Mouse (Mus musculus) gastrocnemius, adult 18-20 months (tissue): Measurements from ENCODE around the gene Kdm2b. TPM values are rescaled to one million over a fixed set of nuclear protein-coding genes. Genes with fewer than 3 reads are reported as not detected.

Experiments used
- DNase-seq: peaks from one replicate; pipeline ENCODE4 v3.0.0; 2021; ENCODE audit warnings: low spot score
- total RNA-seq, 2 experiments: library from RNA; stranded (reverse); gene quantifications; 2 replicates each; pipeline ENCODE4 v1.2.3; 2021

Kdm2b gene
- total RNA-seq, 2 experiments from 2014 or later: 13.1 to 17.1 TPM

DNA sequence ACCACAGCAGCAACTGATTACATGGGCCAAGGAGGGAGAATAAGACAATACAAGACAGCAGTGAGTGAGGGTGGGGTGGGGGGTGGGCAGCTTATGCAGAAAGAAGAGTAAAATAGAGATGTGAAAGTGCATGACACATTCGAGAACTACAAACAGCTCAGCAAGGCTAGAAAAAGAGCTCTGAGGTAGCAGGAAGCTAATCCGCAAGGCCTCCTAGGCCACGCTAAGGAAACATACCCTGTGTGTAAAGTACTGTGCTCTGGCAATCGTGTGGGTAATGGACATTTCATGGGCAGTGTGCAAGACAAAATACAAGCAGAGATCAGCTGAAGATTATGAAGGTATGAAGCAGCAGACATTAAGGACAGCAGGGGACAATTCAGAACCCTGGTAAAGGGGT lies 94.8 kb downstream of the Kdm2b start:
- no peak for DNase-seq

GRCm38 (mm10) chr5:122894007-122894637 lies 95.5 kb downstream of the Kdm2b start:
- DNase-seq: peak; percentile 40

DNA sequence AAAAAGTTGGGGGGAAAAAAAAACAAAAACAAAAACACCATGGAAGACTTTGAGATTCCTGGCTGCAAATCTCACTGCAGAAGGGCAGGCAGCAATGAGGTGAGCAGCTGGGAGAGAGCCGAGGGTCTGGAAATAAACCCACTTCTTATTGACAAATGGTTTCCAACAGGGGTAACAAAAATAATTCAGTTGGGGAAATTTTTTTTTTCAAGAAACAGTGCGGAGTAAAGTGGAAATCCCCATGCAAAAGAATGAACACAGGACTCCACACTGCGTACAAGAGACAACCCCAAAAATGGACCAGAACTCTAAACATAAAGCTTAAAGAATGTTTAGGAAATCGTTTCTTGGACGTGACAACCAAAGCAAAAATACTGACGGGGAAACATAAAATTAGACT lies 96.4 kb downstream of the Kdm2b start:
- no peak for DNase-seq

GRCm38 (mm10) chr5:122890396-122890795 lies 99.2 kb downstream of the Kdm2b start:
- DNase-seq: no peak

GRCm38 (mm10) chr5:122888612-122889214 lies 100.9 kb downstream of the Kdm2b start:
- no peak for DNase-seq

DNA sequence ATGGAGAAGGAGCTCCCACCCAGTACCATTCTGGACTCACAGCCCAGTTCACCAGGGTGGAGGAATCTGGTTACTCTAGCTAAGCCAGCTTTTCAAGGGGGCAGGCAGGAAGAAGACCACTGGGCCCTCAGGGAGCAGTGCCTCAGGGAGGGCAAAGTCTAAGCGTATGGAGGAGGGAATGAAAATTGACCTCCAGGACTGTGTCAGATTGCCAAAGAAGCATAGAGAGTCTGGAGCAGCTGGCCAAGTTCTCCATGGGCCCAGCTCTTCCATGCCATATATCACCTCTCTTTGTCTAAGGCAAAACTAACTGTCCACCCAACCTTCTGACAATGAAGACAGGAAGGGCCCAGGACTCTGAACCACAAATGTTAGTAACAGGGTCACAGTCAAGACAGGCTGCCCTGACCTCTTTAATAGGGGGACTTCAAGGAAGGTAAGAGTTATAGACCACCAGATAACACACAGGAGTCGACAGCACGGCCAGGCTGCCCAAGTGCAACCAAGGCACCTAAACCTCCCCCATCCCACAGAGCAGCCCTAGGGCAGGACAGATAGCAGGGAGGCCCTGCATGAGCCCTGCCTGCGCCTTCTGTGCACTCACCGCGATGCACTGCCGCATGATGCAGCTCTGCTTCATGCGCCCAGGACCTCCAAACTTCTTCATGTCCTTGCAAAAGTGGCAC lies 101.6 kb downstream of the Kdm2b start:
- DNase-seq: no peak

GRCm38 (mm10) chr5:122887033-122887432 lies 102.6 kb downstream of the Kdm2b start:
- DNase-seq: no peak

DNA sequence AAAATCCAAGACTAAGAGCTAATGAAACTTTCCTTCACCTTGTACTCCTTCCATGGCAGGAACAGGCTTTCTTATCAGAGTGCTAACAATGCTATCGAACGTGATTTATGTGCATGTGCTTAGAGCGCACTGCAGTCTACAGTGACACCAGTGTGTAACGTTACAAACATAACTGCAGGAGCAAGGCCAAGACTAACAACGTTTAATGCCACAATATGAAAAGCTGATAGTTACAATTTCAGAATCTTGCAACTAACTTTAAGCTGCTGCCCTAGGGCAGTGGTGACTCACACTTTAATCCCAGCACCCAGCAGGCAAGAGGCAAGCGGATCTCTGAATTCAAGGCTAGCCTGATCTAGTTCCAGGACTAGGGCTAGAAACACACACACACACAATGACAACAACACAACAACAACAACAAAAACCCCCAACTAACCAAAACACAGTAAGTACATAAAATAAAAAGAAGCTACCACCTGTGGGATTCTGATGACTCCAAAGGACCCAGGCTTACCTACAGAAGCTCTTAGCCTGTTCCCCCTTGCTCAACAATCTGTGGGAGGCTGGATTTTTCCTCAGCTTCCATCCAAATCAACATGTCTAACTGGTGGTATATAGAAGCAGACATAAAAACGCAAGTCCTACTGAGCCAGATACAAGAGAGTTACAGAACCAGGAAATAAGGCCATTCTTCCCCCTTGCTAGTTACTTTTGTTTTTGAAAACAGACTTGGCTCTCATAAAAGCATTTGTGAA lies 104.9 kb downstream of the Kdm2b start:
- no peak for DNase-seq

DNA sequence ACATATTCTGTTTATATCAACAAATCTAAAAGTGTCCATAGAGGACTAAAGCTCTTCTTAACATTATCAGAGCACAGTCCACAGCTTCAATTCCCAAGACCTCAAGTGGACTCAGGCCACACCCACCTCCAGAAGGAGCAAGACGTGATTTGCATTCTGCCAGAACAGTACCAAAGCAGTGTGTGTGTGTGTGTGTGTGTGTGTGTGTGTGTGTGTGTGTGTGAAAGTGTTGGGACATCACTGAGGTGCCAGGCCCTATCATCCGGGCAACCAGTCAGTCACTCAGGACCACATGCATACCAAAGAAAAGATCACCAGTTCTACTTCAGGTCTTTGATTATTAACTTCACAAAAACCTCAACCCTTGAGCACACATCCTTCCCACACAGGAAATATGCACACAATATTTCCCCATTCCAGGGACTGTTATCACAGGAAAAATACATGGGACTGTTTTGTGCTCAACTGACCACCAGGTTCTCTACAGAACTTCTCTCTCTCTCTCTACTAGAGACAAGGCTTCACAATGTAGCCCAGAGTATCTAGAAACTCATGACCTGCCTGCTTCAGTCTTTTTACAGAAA lies 105.9 kb downstream of the Kdm2b start:
- no peak for DNase-seq

DNA sequence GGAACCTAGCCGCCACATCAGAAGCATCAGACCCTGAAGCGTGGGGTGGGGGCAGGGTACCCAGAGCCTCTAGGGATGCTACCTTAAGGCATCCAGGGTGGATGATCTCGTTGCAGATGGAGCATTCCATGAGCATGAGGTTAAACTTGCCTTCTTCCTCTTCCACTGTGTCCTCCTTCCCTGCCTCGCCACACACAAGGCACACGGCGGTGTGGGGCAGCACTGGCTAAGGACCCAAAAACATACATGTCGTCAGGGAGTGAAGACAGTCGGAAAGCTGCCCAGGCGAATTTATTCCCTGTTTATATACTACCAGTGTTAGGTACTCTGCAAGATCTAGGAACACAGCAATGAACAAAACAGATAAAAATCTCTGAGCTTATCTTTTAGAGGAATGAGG lies 106.4 kb downstream of the Kdm2b start:
- DNase-seq: no peak

DNA sequence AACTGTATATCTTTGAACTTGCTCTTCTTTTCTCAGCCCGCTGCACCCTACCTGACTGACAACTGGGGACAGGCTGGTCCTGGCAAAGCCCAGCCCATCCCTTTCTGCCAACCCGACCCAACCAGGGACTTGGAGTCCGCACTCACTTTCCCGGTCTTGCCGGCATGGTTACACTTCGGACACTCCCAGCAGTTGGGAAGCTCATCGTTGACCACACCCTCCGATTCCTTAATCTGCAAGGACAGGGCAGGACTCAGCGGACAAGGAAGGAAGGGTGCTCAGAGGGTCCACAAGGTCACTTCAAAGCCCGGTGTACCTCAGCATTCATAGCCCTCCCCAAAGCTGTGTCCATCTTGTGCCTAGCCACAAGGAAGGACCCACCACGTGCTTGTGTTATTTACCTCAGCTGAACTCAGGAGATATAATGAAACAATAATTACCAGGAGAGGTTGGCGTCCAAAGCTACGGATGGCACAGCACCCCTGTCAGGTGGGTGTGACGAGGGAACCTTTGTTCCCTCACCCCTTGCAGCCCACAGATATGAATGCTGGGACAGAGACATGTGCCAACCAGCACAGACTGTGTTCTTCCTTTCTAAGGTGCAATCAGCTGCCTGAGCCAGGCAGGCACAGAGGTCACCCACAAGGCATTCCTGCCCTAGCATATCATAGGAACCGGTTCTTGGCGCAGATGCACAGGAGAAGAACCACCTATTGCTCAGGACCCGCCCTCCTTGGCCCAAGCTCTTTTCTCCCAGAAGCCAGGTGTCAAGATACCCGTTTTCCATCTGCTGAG lies 107.2 kb downstream of the Kdm2b start:
- DNase-seq: no peak

DNA sequence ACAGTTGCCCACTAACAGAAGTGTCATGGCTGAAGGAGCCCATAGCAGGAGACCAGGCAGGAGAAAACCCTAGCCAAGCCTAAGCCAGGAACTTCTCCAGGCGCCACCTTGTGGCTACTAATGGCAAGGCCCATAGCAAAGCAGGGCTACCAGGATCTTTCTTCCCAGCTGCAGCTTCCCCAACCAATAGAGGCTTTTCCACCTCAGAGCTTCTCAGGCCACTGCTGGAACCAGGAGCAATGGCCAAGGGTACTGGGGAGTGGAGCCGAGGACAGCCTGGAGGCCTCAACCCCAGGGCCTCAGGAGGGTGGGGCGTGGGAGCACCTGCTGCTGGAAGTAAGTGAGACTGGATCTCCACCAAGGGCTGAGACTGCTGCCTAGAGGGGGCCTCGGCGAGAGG lies 108.3 kb downstream of the Kdm2b start:
- DNase-seq: peak; percentile 63

DNA sequence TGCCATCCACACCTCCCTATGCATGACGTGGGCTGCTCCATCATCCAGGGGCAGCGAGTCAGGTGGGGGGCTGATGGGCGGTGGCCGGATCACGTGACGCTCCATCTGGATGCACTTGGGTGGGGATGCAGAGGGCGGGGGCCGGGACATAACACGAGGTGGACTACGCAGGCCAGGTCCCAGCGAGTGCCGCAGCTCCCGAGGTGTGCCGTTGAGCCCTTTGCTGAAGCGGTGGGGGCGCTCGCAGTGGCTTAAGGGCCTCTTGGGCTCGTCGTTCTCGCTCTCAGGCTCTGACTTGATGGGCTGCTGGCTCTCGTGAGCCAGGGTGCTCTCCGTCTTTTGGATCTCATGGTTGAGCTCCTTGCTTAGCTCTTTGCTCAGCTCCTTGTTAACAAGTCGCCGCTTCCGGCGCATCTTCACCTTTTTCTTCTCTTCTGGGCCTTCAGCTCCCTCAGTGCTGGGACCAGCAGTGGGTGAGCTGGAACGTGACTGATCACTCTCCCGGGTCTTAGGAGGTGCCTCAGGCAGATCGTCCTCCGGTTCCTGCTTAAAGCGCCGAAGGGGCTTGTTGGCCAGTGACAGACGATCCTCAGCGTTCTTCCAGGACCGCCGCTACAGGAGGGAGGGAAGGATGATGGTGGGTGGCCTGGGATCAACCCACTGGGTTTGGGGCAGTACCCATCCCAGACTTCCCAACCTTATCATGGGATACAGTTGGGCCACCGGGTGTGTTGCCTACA lies 109.2 kb downstream of the Kdm2b start:
- no peak for DNase-seq

DNA sequence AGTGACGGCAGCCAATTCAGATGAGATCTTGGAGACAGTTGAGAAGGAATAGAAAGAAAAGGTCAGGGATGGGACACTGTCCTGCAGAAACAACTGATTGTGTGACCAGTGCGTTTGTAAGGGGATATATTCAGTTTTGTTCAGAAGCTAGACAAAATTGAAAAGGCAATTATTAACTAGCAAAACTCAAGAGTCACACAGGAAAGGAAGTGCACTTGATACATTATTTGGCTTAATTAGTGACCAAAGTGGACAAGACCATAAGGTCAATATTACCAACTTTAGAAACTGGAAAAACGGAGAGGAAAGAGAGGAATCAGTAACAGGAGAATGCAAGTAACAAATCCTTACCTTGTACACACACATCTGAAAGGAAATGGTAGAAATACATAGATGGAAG lies 113.0 kb downstream of the Kdm2b start:
- DNase-seq: no peak

DNA sequence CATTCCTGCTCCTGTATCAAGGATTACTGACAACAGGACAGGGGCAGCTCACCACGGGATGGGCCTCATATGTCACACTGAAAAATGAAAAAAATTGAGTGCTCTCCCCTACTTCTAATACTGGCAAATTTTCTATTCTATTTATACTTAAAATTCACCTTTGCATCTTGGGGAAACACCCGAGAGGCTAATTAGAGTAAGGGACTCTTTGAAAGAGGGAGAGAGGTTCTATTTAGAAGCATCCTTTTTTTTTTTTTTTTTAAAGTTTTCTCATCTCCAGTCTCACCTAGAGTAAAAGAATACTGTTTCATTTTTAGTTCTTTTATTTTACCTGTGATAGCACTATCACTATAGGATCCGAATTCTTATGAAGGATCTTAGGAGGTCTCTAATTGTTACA lies 115.3 kb downstream of the Kdm2b start:
- DNase-seq: no peak

- no peak for DNase-seq
Measured at GRCm38 (mm10) chr5:122873573-122873972, 116.0 kb downstream of the Kdm2b start.

GRCm38 (mm10) chr5:122872626-122873025 lies 117.0 kb downstream of the Kdm2b start:
- DNase-seq: no peak

- DNase-seq: no peak
Measured at GRCm38 (mm10) chr5:122863053-122863452, 126.6 kb downstream of the Kdm2b start.

GRCm38 (mm10) chr5:122855858-122856257 lies 133.8 kb downstream of the Kdm2b start:
- no peak for DNase-seq

DNA sequence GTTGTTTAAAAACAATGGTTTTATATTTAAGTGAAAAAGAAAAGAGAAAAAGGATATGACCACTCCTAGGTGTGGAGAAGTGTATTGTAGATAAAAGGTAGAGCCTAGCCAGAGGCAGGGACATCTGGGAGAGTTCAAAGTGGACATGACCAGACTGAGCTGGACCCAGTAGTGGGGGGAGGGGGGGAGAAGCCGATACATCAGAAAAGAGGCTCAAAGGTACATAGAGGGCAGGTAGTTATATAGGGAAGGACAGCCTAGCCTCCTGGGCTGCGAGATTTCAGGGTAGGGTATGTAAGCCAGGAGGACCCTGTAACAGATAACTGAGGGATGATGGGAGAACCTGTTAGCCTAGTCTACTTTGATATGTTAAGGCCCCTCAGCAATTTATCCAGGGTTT lies 137.0 kb downstream of the Kdm2b start:
- no peak for DNase-seq
